Mouse (Mus musculus) kidney, adult 8-10 months (tissue): ENCODE results near the gene Atp6v0d1.
"Not testable (repeated sequence)": the region's sequence is repeated elsewhere in the genome, so short reads cannot be mapped to it uniquely, and the experiment has no call there.

Source experiments
- DNase-seq, 2 experiments: peaks; one replicate each; pipeline ENCODE4 v3.0.0; 2022

The Atp6v0d1 gene

GRCm38 (mm10) chr8:105573427-105573826 is 7.6 kb upstream of the Atp6v0d1 start:
- peak in 1 of 2 experiments; percentile 51 for DNase-seq

GRCm38 (mm10) chr8:105571810-105572209 is 6.0 kb upstream of the Atp6v0d1 start:
- DNase-seq: no peak

- no peak for DNase-seq
Observed at GRCm38 (mm10) chr8:105566703-105567595, 1.1 kb upstream of the Atp6v0d1 start.

- DNase-seq: no peak
Observed at GRCm38 (mm10) chr8:105565401-105565881, 406 bp downstream of the Atp6v0d1 start.

- not testable (repeated sequence) for DNase-seq
Observed at GRCm38 (mm10) chr8:105564573-105565229, 1.1 kb downstream of the Atp6v0d1 start.

- no peak for DNase-seq
Observed at GRCm38 (mm10) chr8:105563871-105564270, 2.0 kb downstream of the Atp6v0d1 start.

- DNase-seq: no peak
Observed at GRCm38 (mm10) chr8:105562863-105563262, 3.0 kb downstream of the Atp6v0d1 start.

- no peak for DNase-seq
Observed at GRCm38 (mm10) chr8:105555230-105555629, 10.6 kb downstream of the Atp6v0d1 start.

- peak; percentile 67 to 73 for DNase-seq
Observed at GRCm38 (mm10) chr8:105554087-105554486, 11.8 kb downstream of the Atp6v0d1 start.

GRCm38 (mm10) chr8:105552824-105553223 is 13.0 kb downstream of the Atp6v0d1 start:
- DNase-seq: no peak

GRCm38 (mm10) chr8:105552032-105552431 is 13.8 kb downstream of the Atp6v0d1 start:
- no peak for DNase-seq

GRCm38 (mm10) chr8:105550083-105550482 is 15.8 kb downstream of the Atp6v0d1 start:
- DNase-seq: no peak

GRCm38 (mm10) chr8:105549506-105549905 is 16.3 kb downstream of the Atp6v0d1 start:
- no peak for DNase-seq

- no peak for DNase-seq
Observed at GRCm38 (mm10) chr8:105546384-105547350, 19.2 kb downstream of the Atp6v0d1 start.

- no peak for DNase-seq
Observed at GRCm38 (mm10) chr8:105545249-105545648, 20.6 kb downstream of the Atp6v0d1 start.

- peak; percentile 64 to 67 for DNase-seq
Observed at GRCm38 (mm10) chr8:105544544-105545205, 21.2 kb downstream of the Atp6v0d1 start.

GRCm38 (mm10) chr8:105543703-105544102 is 22.1 kb downstream of the Atp6v0d1 start:
- DNase-seq: no peak

- DNase-seq: no peak
Observed at GRCm38 (mm10) chr8:105542808-105543207, 23.0 kb downstream of the Atp6v0d1 start.

GRCm38 (mm10) chr8:105542032-105542656 is 23.7 kb downstream of the Atp6v0d1 start:
- DNase-seq: no peak

GRCm38 (mm10) chr8:105538940-105539339 is 26.9 kb downstream of the Atp6v0d1 start:
- no peak for DNase-seq

- no peak for DNase-seq
Observed at GRCm38 (mm10) chr8:105537011-105537677, 28.7 kb downstream of the Atp6v0d1 start.
